Mouse (Mus musculus) embryonic facial prominence, embryonic 10.5 days (tissue): ENCODE data around the gene Tunar. TPM values are rescaled to one million over a fixed set of nuclear protein-coding genes. Genes with fewer than 3 reads are reported as not detected.

Experiments used
- DNase-seq: peaks from one replicate; pipeline ENCODE4 v3.0.0-alpha.2; 2017; ENCODE audit warnings: low spot score
- H3K27ac ChIP-seq: fragments of 300-500 bp; sonication (generic); replicated peaks from 2 replicates; pipeline ENCODE4 v1.5.1; 2016; ENCODE audit warnings: mild to moderate bottlenecking
- H3K27me3 ChIP-seq: fragments of 300-500 bp; sonication (generic); replicated peaks from 2 replicates; pipeline ENCODE4 v1.6.1; 2016; ENCODE audit warnings: low read depth, mild to moderate bottlenecking; ENCODE audit not compliant: poor library complexity, severe bottlenecking
- H3K36me3 ChIP-seq: fragments of 300-500 bp; sonication (generic); replicated peaks from 2 replicates; pipeline ENCODE4 v1.6.1; 2016; ENCODE audit warnings: mild to moderate bottlenecking, moderate library complexity
- H3K4me1 ChIP-seq: fragments of 300-500 bp; sonication (generic); 2 replicates; pipeline ENCODE4 v1.6.1; 2016
- H3K4me3 ChIP-seq: fragments of 300-500 bp; sonication (generic); 2 replicates; pipeline ENCODE4 v1.5.1; 2016; ENCODE audit warnings: mild to moderate bottlenecking, moderate library complexity
- H3K9me3 ChIP-seq: fragments of 300-500 bp; sonication (generic); 2 replicates; pipeline ENCODE4 v1.6.1; 2016; ENCODE audit warnings: mild to moderate bottlenecking
- WGBS: fragments of 180-500 bp; shearing (Covaris S2); methylation state at CpG from one replicate; pipeline ENCODE4 v1.1.7; 2016; 5-methylcytosine and 5-hydroxymethylcytosine counted together
- polyA plus RNA-seq: library from polyadenylated mRNA; unstranded; fragments of >200 nt; fragmentation: Nextera tagmentation; extraction: Ambion mirVana; gene quantifications from 2 replicates; pipeline ENCODE4 v1.2.1, GENCODE M21; 2016

The Tunar gene
- polyA plus RNA-seq, 1 experiment from 2014 or later: 0.79 TPM

DNA sequence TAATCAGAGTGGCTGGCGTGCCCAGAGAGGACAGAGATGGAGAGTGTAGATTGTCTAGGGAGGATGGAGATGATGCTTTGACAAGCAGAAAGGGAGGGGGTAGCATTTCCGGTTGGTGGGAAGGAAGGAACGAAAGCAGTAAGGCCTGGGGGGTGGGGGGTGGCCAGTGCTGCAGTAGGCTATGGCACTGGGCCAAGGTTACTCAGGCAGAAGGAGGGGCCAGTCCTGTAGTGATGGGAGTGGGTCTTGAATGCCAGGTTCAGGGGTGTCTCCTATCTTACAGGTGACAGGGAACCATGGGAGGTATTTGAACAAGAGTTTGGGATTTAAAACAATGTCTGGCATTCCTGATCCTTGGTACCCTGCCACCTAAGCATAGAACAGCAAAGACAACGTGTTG lies 13.2 kb downstream of the Tunar start:
- Histone ChIP-seq H3K36me3 (no peaks in the 10 kb centered on the region), H3K9me3 (no peaks in the 10 kb centered on the region), H3K27ac (no peak overlapping the region), H3K27me3 (no peaks in the 10 kb centered on the region), H3K4me1 (peaks cover 9% of the 10 kb centered on the region), H3K4me3 (no peak overlapping the region)
- WGBS: 75% methylated on average over 4 of the region's 4 CpGs
- DNase-seq: no peak

DNA sequence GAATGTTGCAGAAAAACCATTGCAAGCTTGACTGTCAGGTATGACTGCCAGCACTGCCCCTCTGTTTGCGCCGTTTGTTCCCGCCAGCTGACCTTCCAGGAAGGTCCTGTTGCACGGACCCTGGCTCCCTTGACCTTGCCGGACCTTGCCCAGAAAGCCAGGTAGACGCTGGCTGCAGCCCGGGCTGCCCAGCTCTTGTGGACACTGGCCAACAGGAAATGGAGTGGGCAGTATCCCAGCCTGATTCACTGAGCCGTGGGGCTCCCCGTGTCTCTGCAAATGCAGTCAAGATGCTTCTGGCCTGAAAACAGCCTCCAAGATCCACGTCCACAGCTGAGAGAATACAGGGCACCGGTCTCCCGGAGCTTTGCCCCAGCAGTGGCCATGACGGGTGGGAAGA lies 13.6 kb downstream of the Tunar start:
- Histone ChIP-seq H3K4me1 (peaks cover 8% of the 10 kb centered on the region), H3K27ac (no peak overlapping the region), H3K27me3 (no peaks in the 10 kb centered on the region), H3K36me3 (no peaks in the 10 kb centered on the region), H3K4me3 (no peak overlapping the region), H3K9me3 (no peaks in the 10 kb centered on the region)
- WGBS: 87% methylated on average over 13 of the region's 13 CpGs
- DNase-seq: no peak

DNA sequence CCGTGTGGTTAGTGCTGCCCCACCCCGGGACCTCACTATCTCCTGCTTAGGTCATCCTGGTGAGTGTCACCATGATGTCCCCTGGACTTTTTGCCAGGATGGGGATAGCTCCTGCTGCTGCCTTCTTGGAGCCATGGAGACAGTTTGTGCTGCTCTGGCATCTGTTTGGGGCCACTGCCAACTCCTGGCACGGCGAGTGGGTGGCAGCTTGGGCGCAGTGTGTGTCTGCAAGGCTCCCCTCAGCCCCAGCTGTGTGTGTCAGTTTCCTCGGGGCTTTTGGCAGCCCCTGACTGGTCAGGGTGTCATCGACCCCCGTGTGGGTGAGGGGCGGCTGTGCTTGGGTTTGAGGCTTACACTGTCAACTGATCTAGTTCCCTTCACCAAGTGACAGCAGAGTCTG lies 20.6 kb downstream of the Tunar start:
- Histone ChIP-seq H3K27me3 (no peaks in the 10 kb centered on the region), H3K4me1 (peaks cover 21% of the 10 kb centered on the region), H3K27ac (no peak overlapping the region), H3K9me3 (no peaks in the 10 kb centered on the region), H3K4me3 (no peak overlapping the region), H3K36me3 (no peaks in the 10 kb centered on the region)
- DNase-seq: no peak
- 89% methylated on average over 9 of the region's 9 CpGs for WGBS

DNA sequence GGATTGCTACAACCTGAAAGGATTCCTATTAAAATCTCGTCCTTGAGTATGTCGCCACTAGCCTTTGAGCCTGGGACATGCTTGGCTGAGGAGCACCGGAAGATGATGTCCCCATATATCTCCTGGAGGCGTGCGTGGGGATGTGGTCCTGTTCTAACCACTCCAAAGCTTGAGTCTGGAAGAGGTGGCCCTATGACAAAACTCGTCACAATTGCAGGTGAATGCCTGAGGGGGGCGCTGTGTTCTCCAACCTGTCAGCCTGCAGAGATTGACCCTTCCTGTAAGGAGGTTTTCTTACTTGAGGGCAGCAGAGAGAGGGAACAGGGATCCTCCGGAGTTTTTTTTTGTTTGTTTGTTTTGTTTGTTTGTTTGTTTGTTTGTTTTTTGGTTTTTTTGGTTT lies 21.1 kb downstream of the Tunar start:
- H3K4me1 ChIP-seq: peaks cover 21% of the 10 kb centered on the region
- H3K4me3 ChIP-seq: no peak overlapping the region
- DNase-seq: no peak
- no peaks in the 10 kb centered on the region for H3K27me3 ChIP-seq
- H3K9me3 ChIP-seq: no peaks in the 10 kb centered on the region
- WGBS: 82% methylated on average over 8 of the region's 8 CpGs
- H3K27ac ChIP-seq: no peak overlapping the region
- H3K36me3 ChIP-seq: no peaks in the 10 kb centered on the region

DNA sequence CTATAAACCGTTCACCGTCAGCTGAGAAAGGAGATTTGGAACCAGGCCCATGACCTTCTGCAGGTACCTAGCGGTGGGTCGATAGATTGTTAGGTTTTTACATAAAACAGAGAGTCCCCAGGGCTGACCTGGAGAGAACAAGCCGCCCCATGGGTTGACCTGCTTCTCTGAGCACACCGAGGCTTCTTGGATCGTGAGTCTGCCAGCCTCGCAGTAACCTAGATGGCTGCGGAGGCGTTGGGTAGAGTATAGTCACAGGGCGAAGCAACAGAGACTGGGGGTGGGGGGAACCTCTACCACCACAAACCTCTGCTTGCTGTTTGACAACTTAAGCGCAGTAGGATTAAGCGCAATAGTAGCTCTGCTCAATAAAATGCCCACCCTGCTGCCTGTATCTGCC lies 23.1 kb downstream of the Tunar start:
- no peaks in the 10 kb centered on the region for H3K36me3 ChIP-seq
- H3K27ac ChIP-seq: no peak overlapping the region; the same call in 1 of the 2 replicates
- H3K4me3 ChIP-seq: no peak overlapping the region
- H3K4me1 ChIP-seq: peaks cover 32% of the 10 kb centered on the region
- no peak for DNase-seq
- H3K9me3 ChIP-seq: no peaks in the 10 kb centered on the region
- WGBS: 91% methylated on average over 13 of the region's 13 CpGs
- no peaks in the 10 kb centered on the region for H3K27me3 ChIP-seq

DNA sequence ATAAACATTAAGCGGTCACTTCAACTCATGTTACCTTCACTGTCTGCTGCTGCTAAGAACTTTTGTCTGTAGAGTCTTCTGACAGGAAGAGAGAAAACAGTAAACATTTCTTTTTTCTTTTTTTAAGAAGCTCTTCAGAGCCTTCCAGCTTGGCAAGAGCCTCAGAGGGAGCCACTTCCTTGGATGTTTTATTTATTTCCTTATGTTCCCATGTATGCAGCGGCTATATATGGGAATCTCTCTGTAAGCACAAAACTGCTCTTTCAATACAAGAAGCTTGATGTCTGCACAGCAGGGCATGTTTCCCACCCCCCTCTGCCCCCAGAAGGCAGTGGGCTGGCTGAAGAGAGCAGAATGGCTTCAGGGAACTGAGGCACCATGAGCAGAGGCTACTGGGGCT lies 30.0 kb downstream of the Tunar start:
- no peaks in the 10 kb centered on the region for H3K27me3 ChIP-seq
- H3K36me3 ChIP-seq: no peaks in the 10 kb centered on the region
- no peak for DNase-seq
- WGBS: 76% methylated on average over 2 of the region's 2 CpGs
- H3K27ac ChIP-seq: peak overlapping the region; percentile 54; the same call in 1 of the 2 replicates
- peaks cover 31% of the 10 kb centered on the region for H3K4me1 ChIP-seq
- no peaks in the 10 kb centered on the region for H3K9me3 ChIP-seq
- H3K4me3 ChIP-seq: no peak overlapping the region

DNA sequence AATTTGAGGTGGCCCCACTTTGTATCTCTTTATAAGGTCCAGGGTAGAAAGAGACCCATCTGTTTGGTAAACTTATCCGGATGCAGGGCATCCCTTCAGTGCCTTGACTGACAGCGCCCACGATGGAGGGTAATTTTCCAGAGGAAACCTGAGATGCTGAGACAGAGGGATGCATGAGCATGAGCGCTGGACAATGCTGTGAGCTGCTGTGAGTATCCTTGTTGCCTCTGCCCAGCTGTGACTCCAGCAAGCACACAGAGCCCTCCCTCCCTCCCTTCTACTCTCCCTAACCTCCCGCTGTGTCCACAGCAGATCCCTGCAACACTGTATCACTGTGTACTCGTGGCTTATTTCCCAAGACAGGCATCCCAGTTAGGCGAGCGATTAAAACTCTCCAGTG lies 40.9 kb downstream of the Tunar start:
- Histone ChIP-seq H3K27ac (no peak overlapping the region), H3K9me3 (no peaks in the 10 kb centered on the region), H3K27me3 (no peaks in the 10 kb centered on the region), H3K36me3 (no peaks in the 10 kb centered on the region), H3K4me3 (no peak overlapping the region), H3K4me1 (peaks cover 17% of the 10 kb centered on the region)
- no peak for DNase-seq
- WGBS: 52% methylated on average over 8 of the region's 8 CpGs

DNA sequence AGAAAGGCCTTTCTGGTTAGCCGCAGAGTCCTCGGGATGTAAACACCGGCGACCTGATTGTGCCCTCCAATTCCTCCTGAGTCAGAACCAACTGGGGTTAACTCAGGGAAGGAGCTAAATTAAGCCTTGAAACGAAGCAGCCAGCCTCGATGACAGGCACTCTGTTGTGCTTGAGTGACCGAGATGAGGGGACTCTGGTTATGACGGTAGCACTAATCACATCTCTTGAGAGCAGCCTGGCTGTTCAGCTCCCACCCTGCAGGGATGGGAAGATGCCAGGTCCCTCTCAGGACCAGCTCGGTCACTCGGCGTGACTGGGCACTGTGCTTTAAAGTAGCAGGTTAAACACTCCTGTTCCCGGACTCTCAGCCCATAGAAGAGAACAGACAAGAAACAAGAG lies 43.3 kb downstream of the Tunar start:
- Histone ChIP-seq H3K27ac (no peak overlapping the region), H3K27me3 (no peaks in the 10 kb centered on the region), H3K36me3 (no peaks in the 10 kb centered on the region), H3K4me3 (no peak overlapping the region), H3K4me1 (peaks cover 17% of the 10 kb centered on the region), H3K9me3 (no peaks in the 10 kb centered on the region)
- DNase-seq: no peak
- WGBS: 66% methylated on average over 12 of the region's 12 CpGs

DNA sequence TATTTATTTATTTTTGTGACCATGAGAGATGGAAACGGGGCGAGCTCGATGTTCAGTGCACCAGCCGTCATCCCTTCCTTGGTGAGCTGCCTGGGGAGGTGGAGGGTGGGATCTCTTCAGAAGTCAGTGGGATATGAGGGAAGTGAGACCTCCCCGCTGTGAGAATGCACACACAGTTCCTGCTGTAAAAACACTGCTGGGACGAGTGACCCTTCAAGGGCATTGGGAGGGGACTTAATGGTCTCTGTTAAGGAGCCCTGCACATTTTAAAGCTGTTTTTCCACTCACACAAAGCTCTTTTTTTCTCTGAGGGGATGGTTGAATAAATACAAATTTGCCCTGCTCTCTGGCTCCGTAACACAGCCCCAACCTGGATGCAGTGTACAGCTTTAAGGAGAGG lies 49.1 kb downstream of the Tunar start:
- DNase-seq: no peak

DNA sequence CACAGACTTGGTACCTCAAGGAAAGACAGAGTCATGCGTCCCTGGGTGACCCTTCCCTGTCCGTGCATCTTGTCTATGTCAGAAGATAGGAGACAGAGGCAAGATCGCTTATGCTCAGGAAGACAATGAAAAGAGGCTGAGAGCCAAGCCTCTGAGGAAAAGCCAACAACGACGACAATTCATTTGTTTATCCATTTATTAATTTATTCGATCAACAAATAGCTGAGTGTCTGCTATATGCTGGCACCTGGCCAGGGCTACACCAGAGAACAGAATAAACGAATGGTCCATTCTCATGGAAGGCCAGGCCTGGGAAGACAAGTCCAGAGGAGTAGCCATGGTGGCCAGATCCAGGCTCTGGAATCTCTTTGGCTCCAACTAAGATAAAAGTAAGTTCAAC lies 61.0 kb downstream of the Tunar start:
- DNase-seq: no peak
- H3K27me3 ChIP-seq: no peaks in the 10 kb centered on the region
- peaks cover 4% of the 10 kb centered on the region; the same call in 1 of the 2 replicates for H3K9me3 ChIP-seq
- H3K4me3 ChIP-seq: no peak overlapping the region
- H3K36me3 ChIP-seq: no peaks in the 10 kb centered on the region
- H3K4me1 ChIP-seq: peaks cover 14% of the 10 kb centered on the region
- H3K27ac ChIP-seq: no peak overlapping the region
- 93% methylated on average over 7 of the region's 7 CpGs for WGBS

More for the DNA sequence above, 49.1 kb downstream of the Tunar start:
- Histone ChIP-seq H3K27ac (no peak overlapping the region), H3K4me1 (peaks cover 9% of the 10 kb centered on the region), H3K27me3 (no peaks in the 10 kb centered on the region), H3K36me3 (no peaks in the 10 kb centered on the region), H3K4me3 (no peak overlapping the region), H3K9me3 (no peaks in the 10 kb centered on the region)
- WGBS: 54% methylated on average over 7 of the region's 7 CpGs

DNA sequence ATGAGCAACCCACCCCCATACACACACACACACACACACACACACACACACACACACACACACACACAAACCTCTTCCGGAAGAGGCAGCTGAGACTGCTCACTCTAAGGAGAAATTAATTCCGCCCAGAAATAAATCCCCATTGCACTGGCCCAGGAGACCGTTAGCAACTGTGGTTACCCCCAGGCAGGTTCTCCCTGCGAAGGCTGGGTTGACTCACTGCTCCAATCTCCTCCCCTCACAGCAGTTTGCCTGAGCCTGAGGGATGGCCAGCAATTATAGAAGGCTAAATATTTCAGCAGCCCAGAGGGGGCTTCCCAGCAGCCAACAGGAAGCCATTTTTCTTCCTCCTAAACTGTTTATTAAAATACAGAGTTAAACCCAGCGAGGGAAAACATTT lies 64.5 kb downstream of the Tunar start:
- no peak overlapping the region for H3K4me3 ChIP-seq
- H3K4me1 ChIP-seq: peaks cover 14% of the 10 kb centered on the region
- peaks cover 11% of the 10 kb centered on the region; the same call in 1 of the 2 replicates for H3K9me3 ChIP-seq
- H3K27me3 ChIP-seq: no peaks in the 10 kb centered on the region
- H3K36me3 ChIP-seq: no peaks in the 10 kb centered on the region
- WGBS: 46% methylated on average over 5 of the region's 5 CpGs
- DNase-seq: no peak
- H3K27ac ChIP-seq: no peak overlapping the region

DNA sequence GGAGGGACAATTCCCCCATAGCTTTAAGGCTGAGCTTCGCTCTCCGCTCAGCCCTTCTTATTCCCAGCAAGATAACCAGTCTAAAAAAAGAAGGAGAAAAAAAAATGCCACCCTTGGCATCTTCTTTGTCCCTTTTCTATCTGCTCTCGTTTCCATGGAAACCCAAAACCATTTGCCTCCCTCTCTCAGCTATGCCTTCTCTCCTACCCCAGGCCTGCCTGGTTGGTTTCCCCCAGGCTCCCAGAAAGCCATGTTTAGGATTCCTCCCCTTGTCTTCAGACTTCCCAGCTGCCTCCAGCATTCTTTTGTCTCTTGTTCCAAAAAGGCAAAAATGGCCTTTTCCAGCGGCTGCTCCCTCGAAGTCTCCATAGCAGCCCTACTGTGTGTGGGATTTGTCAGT lies 70.1 kb downstream of the Tunar start:
- H3K9me3 ChIP-seq: peaks cover 11% of the 10 kb centered on the region; the same call in 1 of the 2 replicates
- no peaks in the 10 kb centered on the region for H3K36me3 ChIP-seq
- no peak overlapping the region for H3K4me3 ChIP-seq
- DNase-seq: no peak
- no peak overlapping the region for H3K27ac ChIP-seq
- no peaks in the 10 kb centered on the region for H3K4me1 ChIP-seq
- no peaks in the 10 kb centered on the region for H3K27me3 ChIP-seq
- WGBS: 76% methylated on average over 5 of the region's 5 CpGs

DNA sequence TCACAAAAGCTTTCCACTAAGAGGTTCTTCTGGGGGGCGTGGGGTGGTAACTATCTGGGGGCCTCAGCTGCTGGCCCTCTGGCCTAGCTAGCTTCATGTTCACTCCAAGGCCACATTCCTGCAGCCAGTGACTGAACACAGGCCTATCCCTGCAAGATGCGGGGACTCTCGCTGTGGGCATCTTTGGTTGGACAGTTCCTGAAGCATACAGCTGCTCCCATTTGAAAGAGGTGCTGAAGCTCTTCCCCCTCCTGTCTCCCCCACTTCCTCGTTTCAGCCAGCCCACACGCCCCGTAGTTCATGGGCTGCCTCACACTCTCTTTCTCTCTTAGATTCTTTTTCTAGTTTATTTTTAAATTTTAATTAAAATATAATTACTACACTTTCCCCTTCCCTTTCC lies 72.3 kb downstream of the Tunar start:
- H3K4me1 ChIP-seq: no peaks in the 10 kb centered on the region
- H3K36me3 ChIP-seq: no peaks in the 10 kb centered on the region
- no peak for DNase-seq
- WGBS: 75% methylated on average over 6 of the region's 6 CpGs
- no peak overlapping the region for H3K27ac ChIP-seq
- H3K4me3 ChIP-seq: no peak overlapping the region
- no peaks in the 10 kb centered on the region for H3K27me3 ChIP-seq
- no peaks in the 10 kb centered on the region for H3K9me3 ChIP-seq

DNA sequence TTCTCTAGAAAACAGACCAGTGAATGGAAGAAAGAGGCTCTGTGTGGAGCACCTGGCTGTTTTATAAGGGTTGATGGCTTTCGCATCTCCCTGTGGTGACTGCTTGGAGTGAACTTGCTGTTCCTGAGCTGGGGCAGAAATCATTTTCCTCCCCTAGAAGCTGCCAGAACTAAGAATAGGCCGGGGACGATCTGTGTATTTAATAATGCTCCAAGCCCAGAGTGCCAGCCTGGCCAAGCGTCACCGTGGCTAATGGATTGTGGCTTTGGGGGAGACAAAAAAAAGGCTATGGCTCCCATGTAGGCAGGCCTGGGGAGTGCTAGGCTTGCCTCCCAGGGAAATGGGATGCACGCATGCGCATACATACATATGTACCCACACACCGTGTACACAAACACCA lies 80.2 kb downstream of the Tunar start:
- no peak overlapping the region for H3K27ac ChIP-seq
- no peaks in the 10 kb centered on the region for H3K27me3 ChIP-seq
- H3K36me3 ChIP-seq: no peaks in the 10 kb centered on the region
- H3K4me1 ChIP-seq: peaks cover 4% of the 10 kb centered on the region; the same call in 1 of the 2 replicates
- WGBS: 92% methylated on average over 8 of the region's 8 CpGs
- H3K4me3 ChIP-seq: no peak overlapping the region
- H3K9me3 ChIP-seq: no peaks in the 10 kb centered on the region
- no peak for DNase-seq
